Mouse (Mus musculus) right cerebral cortex, postnatal 36 days (tissue): ENCODE data around the gene Tpm3-rs7.
"Not testable (repeated sequence)": the region's sequence is repeated elsewhere in the genome, so short reads cannot be mapped to it uniquely, and the experiment has no call there.

Source experiments
- DNase-seq, 2 experiments: peaks; one replicate each; pipeline ENCODE4 v3.0.0; 2022; ENCODE audit warnings: low spot score in 2 of 2, mixed read lengths in 1 of 2

The Tpm3-rs7 gene

GRCm38 (mm10) chr14:113314499-113314898 is at the start of gene Tpm3-rs7:
Gene Tpm3-rs7, plus strand, starts transcription at chr14:113314608.
- not testable (repeated sequence) for DNase-seq

GRCm38 (mm10) chr14:113317023-113317422 is 2.6 kb downstream of the Tpm3-rs7 start:
- no peak for DNase-seq

GRCm38 (mm10) chr14:113363361-113363760 is 49.0 kb downstream of the Tpm3-rs7 start:
- DNase-seq: no peak
